Mouse (Mus musculus): Measurements from ENCODE around the gene Amd2. TPM values are rescaled to one million over a fixed set of nuclear protein-coding genes. Genes with fewer than 3 reads are reported as not detected.

The Amd2 gene
- polyA plus RNA-seq (2012; rRNA removed) = 0.21 and 0.27 TPM in 2 replicates

- no peaks in the 10 kb centered on the region for H3K36me3 ChIP-seq (ENCODE audit: control insufficient read depth, insufficient read depth, low read length)
- WGBS = 93% methylated on average over 8 of the region's 8 CpGs
- no peak for TF ChIP-seq POLR2A (IDR thresholded peaks at IDR 0.05; ENCODE audit: low read depth, low read length)
- no peak for TF ChIP-seq CTCF (IDR thresholded peaks at IDR 0.05; ENCODE audit: extremely low read depth, insufficient read depth, insufficient read length, insufficient replicate concordance)
These were observed at the start of gene Amd2 for GRCm38 (mm10) chr10:35711792-35712191. Gene Amd2, minus strand, starts transcription at chr10:35711892.

DNA sequence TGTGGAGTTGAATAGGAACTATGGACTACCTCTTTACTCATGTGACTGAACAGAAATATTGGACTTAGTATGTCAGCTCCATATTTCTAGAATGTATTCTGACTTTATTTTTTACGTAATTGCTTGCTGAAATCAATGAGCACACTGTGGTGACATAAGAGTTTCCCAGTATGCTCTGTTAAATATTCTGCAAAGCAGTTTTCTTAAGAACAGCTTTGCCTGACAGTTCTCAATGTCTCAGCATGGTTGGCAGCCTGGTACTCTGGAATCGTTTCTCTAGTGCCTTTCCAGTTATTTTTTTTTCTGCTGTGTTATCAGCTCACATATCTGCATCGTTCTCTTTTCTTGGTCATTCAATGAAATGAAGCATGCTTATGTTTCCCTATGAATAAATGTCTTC is 49.6 kb upstream of the Amd2 start:
- Histone ChIP-seq H3K27ac (ENCODE audit: insufficient read depth, low read length) (no peak overlapping the region), H3K27me3 (ENCODE audit: control insufficient read depth, insufficient read depth, low read length) (no peaks in the 10 kb centered on the region), H3K36me3 (ENCODE audit: control insufficient read depth, insufficient read depth, low read length) (no peaks in the 10 kb centered on the region), H3K4me3 (ENCODE audit: extremely low read depth, insufficient read depth, insufficient read length) (no peak overlapping the region), H3K4me1 (ENCODE audit: control insufficient read depth, insufficient read depth, insufficient read length) (no peaks in the 10 kb centered on the region)
- TF ChIP-seq CTCF (IDR thresholded peaks at IDR 0.05; ENCODE audit: extremely low read depth, insufficient read depth, insufficient read length, insufficient replicate concordance) (no peak), POLR2A (IDR thresholded peaks at IDR 0.05; ENCODE audit: low read depth, low read length) (no peak)
- no peak for DNase-seq (ENCODE audit: low read depth in 1 of 2, low spot score in 2 of 2)
- 73% methylated on average over 3 of the region's 3 CpGs for WGBS

More at GRCm38 (mm10) chr10:35711792-35712191, at the start of gene Amd2:
- no peak for DNase-seq (ENCODE audit: low read depth in 1 of 2, low spot score in 2 of 2)
- Histone ChIP-seq H3K27me3 (ENCODE audit: control insufficient read depth, insufficient read depth, low read length) (no peaks in the 10 kb centered on the region), H3K4me3 (ENCODE audit: extremely low read depth, insufficient read depth, insufficient read length) (no peak within 1 kb of the TSS), H3K27ac (ENCODE audit: insufficient read depth, low read length) (no peak within 1 kb of the TSS), H3K4me1 (ENCODE audit: control insufficient read depth, insufficient read depth, insufficient read length) (no peaks in the 10 kb centered on the region)

DNA sequence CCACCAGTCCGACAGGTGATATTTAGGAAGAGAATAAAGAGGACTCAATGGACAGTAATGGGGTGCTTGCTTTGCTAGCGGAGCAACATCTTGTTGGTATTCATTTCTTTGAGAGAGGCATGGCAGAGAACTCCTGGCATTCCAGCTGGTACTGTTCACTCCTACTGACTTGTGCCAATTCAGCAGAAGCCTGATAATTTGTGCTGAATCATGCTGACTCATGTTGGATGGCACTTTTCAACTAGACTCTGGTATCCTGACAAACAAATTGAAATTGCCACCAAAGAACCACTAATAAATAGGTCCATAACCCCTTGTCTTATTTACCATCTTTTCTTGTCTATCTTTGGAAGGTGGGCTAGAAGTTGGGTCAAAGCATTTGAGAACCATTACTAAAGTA is 25.9 kb upstream of the Amd2 start:
- H3K36me3 ChIP-seq (ENCODE audit: control insufficient read depth, insufficient read depth, low read length) = no peaks in the 10 kb centered on the region
- DNase-seq (ENCODE audit: low read depth in 1 of 2, low spot score in 2 of 2) = no peak
- H3K4me3 ChIP-seq (ENCODE audit: extremely low read depth, insufficient read depth, insufficient read length) = no peak overlapping the region
- H3K27me3 ChIP-seq (ENCODE audit: control insufficient read depth, insufficient read depth, low read length) = no peaks in the 10 kb centered on the region
- no peaks in the 10 kb centered on the region for H3K4me1 ChIP-seq (ENCODE audit: control insufficient read depth, insufficient read depth, insufficient read length)
- TF ChIP-seq CTCF (IDR thresholded peaks at IDR 0.05; ENCODE audit: extremely low read depth, insufficient read depth, insufficient read length, insufficient replicate concordance) = no peak
- no peak for TF ChIP-seq POLR2A (IDR thresholded peaks at IDR 0.05; ENCODE audit: low read depth, low read length)
- WGBS = 94% methylated on average over 2 of the region's 2 CpGs
- H3K27ac ChIP-seq (ENCODE audit: insufficient read depth, low read length) = no peak overlapping the region

DNA sequence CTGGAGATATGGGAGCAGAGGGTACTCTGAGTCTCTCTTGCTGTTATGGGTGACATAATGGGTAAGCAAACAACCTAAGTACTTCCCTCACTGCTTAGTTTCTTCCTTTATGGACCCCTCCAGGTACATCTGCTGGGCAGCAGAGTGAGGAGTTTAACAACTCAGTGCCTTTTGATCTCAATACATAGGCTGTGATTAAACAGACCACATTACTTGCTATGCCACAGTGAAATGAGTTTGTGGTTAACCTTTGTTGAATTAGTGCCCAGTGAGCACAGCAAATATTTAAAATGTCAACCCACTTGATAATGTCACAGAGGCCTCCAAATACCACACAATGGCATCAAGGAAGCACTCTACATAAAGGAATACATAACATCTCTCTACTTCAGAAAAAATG is 2.6 kb upstream of the Amd2 start:
- H3K4me1 ChIP-seq (ENCODE audit: control insufficient read depth, insufficient read depth, insufficient read length) = no peaks in the 10 kb centered on the region
- no peak overlapping the region for H3K4me3 ChIP-seq (ENCODE audit: extremely low read depth, insufficient read depth, insufficient read length)
- TF ChIP-seq CTCF (IDR thresholded peaks at IDR 0.05; ENCODE audit: extremely low read depth, insufficient read depth, insufficient read length, insufficient replicate concordance) (no peak), POLR2A (IDR thresholded peaks at IDR 0.05; ENCODE audit: low read depth, low read length) (no peak)
- DNase-seq (ENCODE audit: low read depth in 1 of 2, low spot score in 2 of 2) = no peak
- H3K36me3 ChIP-seq (ENCODE audit: control insufficient read depth, insufficient read depth, low read length) = no peaks in the 10 kb centered on the region
- no peaks in the 10 kb centered on the region for H3K27me3 ChIP-seq (ENCODE audit: control insufficient read depth, insufficient read depth, low read length)
- no peak overlapping the region for H3K27ac ChIP-seq (ENCODE audit: insufficient read depth, low read length)
